Mouse (Mus musculus) cerebellum, adult 11 months (tissue): ENCODE results near the gene Actn1.

Experiments used
- DNase-seq: peaks from one replicate; pipeline ENCODE4 v3.0.0; 2022

Gene Actn1

GRCm38 (mm10) chr12:80226101-80226500 is 34.1 kb downstream of the Actn1 start:
- no peak for DNase-seq

- no peak for DNase-seq
These were observed 35.9 kb downstream of the Actn1 start for GRCm38 (mm10) chr12:80224241-80224731.

GRCm38 (mm10) chr12:80223511-80223910 is 36.7 kb downstream of the Actn1 start:
- no peak for DNase-seq

GRCm38 (mm10) chr12:80222473-80222872 is 37.7 kb downstream of the Actn1 start:
- no peak for DNase-seq

GRCm38 (mm10) chr12:80220260-80221038 is 39.7 kb downstream of the Actn1 start:
- no peak for DNase-seq

GRCm38 (mm10) chr12:80218784-80219183 is 41.4 kb downstream of the Actn1 start:
- no peak for DNase-seq

GRCm38 (mm10) chr12:80218045-80218611 is 42.0 kb downstream of the Actn1 start:
- DNase-seq = no peak

GRCm38 (mm10) chr12:80217049-80217448 is 43.1 kb downstream of the Actn1 start:
- DNase-seq = no peak

- no peak for DNase-seq
These were observed 43.8 kb downstream of the Actn1 start for GRCm38 (mm10) chr12:80216258-80216881.

GRCm38 (mm10) chr12:80213810-80214209 is 46.4 kb downstream of the Actn1 start:
- DNase-seq = no peak

GRCm38 (mm10) chr12:80213263-80213662 is 46.9 kb downstream of the Actn1 start:
- no peak for DNase-seq

GRCm38 (mm10) chr12:80210791-80211612 is 49.2 kb downstream of the Actn1 start:
- DNase-seq = no peak

GRCm38 (mm10) chr12:80209914-80210313 is 50.3 kb downstream of the Actn1 start:
- DNase-seq = no peak

GRCm38 (mm10) chr12:80208126-80208820 is 51.9 kb downstream of the Actn1 start:
- DNase-seq = no peak

GRCm38 (mm10) chr12:80203284-80203683 is 56.9 kb downstream of the Actn1 start:
- DNase-seq = no peak

- no peak for DNase-seq
These were observed 60.4 kb downstream of the Actn1 start for GRCm38 (mm10) chr12:80199738-80200137.

GRCm38 (mm10) chr12:80198487-80198886 is 61.7 kb downstream of the Actn1 start:
- DNase-seq = peak; percentile 14

GRCm38 (mm10) chr12:80197343-80197742 is 62.8 kb downstream of the Actn1 start:
- DNase-seq = peak; percentile 16

GRCm38 (mm10) chr12:80191806-80192205 is 68.4 kb downstream of the Actn1 start:
- DNase-seq = no peak

- no peak for DNase-seq
These were observed 68.8 kb downstream of the Actn1 start for GRCm38 (mm10) chr12:80191371-80191770.

- DNase-seq = no peak
These were observed 69.3 kb downstream of the Actn1 start for GRCm38 (mm10) chr12:80190915-80191314.

- DNase-seq = no peak
These were observed 76.1 kb downstream of the Actn1 start for GRCm38 (mm10) chr12:80184041-80184440.
